Mouse (Mus musculus): ENCODE results near the gene Brd9.

Gene Brd9

DNA sequence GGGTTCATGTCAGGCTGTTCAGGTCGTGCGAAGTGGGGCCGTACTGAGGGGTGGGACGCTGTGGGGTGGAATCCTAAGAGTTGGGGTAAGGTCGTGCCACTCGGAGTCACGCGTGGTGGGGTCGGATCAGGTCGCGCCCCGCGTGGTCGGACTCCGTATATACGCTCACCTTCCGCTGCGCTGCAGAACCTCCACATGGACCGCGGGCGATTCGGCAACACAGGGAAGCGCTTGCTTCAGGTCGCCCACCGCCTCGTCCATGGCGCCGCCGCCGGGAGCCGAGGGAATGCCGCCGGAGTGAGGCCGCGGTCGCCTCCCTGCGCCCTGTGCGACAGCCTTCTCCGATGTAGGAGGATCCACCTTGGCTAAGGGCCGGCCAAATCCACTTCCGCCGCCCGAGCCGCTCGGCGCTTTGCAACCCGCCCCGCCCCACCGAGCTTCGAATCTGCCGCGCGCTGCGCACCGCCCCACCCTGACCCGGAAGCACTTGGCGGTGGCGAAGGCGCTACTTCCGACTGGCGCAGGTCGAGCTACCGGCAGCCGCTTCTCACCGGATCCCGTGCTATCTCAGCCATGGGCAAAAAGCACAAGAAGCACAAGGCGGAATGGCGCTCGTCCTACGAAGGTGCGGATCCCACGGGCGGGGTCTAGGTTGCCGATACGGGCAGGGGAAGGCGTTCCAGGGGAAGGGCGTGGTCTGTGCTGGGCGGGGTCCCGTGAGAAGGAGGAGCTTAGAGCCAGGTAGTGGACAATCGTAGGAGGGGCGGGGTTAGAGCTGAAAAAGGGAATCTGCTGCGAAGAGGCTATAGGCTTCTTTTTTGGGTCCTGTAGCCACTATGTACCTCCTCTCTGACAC, at the start of gene Brd9, which contains the start of gene Trip13:
Gene Brd9, plus strand, starts transcription at position 491 of the 856 bp plus-strand sequence.
Gene Trip13, minus strand, starts transcription at position 464 of the 856 bp plus-strand sequence.
- peak; percentile 91 to 96 for DNase-seq (ENCODE audit: low spot score in 2 of 2)

- no peak for DNase-seq (ENCODE audit: low spot score in 2 of 2)
Measured at GRCm38 (mm10) chr13:73892493-73893178, 45.0 kb upstream of the Brd9 start.

- DNase-seq (ENCODE audit: low spot score in 2 of 2), result no peak
Measured at GRCm38 (mm10) chr13:73897561-73897960, 40.0 kb upstream of the Brd9 start.

DNA sequence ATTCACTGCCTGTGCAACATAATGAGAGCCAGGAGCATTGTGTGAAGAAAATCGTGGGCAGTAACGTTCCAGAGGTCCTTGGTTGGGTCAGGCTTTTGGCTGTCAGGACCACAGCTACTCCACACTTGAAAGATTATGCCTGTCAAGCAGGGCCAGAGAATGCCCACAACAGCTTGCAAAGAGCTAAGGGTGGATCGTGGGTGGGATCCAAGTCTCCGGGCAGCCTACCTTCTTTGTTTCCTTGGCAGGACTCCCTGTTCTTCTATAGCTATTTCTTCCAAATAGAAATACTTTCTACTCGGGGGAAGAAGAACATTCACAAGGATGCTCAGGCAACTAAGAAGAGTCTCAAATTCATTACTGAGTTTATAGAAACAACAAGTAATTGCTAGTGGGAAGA, 30.5 kb upstream of the Brd9 start:
- no peak for DNase-seq (ENCODE audit: low spot score in 2 of 2)

- no peak for DNase-seq (ENCODE audit: low spot score in 2 of 2)
Measured at GRCm38 (mm10) chr13:73907683-73908412, 29.8 kb upstream of the Brd9 start.

- DNase-seq (ENCODE audit: low spot score in 2 of 2), result no peak
Measured at GRCm38 (mm10) chr13:73913066-73913465, 24.5 kb upstream of the Brd9 start.

- no peak for DNase-seq (ENCODE audit: low spot score in 2 of 2)
Measured at GRCm38 (mm10) chr13:73932201-73932600, 5.4 kb upstream of the Brd9 start.

DNA sequence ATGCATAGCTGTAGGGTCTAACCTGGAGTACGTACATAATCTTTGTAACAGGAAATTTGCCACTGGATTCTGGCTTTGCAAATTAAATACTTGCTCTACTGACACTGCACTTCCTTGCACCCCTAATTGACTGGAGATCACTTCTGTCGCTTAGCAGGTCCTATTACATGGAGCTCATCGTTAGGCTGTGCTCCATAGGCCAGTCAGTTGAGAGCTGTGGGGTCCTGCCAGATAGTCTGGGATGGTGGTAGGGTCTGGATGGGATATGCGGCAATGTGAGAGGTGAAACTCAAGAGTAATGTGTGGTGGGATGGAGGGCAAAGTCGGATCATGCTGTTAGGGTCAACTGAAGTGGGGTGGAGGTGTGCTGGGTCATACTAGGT, 682 bp upstream of the Brd9 start:
- no peak for DNase-seq (ENCODE audit: low spot score in 2 of 2)

GRCm38 (mm10) chr13:73938177-73938560, 558 bp downstream of the Brd9 start:
- DNase-seq (ENCODE audit: low spot score in 2 of 2), result no peak

DNA sequence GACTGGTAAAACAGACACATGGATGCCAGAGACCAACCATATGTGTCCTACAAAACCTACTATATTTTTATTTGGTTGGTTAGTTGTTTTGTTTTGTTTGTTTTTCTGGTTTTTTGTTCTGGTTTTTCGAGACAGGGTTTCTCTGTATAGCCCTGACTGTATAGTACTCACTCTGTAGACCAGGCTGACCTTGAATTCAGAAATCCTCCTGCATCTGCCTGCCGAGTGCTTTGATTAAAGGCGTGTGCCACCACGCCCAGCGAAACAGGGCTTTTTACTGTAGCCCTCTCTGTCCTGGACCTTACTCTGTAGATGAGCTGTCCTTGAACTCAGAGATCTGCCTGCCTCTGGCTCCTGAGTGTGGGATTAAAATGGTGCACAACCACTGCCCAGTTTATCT, 1.5 kb downstream of the Brd9 start:
- DNase-seq (ENCODE audit: low spot score in 2 of 2), result no peak

DNA sequence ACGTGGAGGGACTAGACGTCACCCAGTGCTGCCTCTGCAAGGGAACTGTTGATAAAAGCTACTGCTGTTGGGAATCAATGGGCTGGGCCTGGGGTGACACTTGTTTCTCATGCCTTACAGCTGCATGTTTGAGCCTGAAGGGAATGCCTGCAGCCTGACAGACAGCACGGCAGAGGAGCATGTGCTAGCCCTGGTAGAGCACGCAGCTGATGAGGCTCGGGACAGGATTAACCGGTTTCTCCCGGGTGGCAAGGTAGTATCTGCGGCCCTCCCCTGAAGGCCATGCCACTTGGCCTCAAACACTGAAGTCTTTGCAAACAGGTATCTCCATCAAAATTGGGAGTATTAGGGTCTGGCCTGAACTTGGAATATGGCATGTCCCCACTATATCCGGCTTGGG, 7.0 kb downstream of the Brd9 start:
- no peak for DNase-seq (ENCODE audit: low spot score in 2 of 2)

- no peak for DNase-seq (ENCODE audit: low spot score in 2 of 2)
Measured at GRCm38 (mm10) chr13:73953551-73954130, 16.0 kb downstream of the Brd9 start.

GRCm38 (mm10) chr13:73954666-73955065, 17.1 kb downstream of the Brd9 start:
- DNase-seq (ENCODE audit: low spot score in 2 of 2), result no peak

- DNase-seq (ENCODE audit: low spot score in 2 of 2), result no peak
Measured at GRCm38 (mm10) chr13:73955531-73955930, 17.9 kb downstream of the Brd9 start.

DNA sequence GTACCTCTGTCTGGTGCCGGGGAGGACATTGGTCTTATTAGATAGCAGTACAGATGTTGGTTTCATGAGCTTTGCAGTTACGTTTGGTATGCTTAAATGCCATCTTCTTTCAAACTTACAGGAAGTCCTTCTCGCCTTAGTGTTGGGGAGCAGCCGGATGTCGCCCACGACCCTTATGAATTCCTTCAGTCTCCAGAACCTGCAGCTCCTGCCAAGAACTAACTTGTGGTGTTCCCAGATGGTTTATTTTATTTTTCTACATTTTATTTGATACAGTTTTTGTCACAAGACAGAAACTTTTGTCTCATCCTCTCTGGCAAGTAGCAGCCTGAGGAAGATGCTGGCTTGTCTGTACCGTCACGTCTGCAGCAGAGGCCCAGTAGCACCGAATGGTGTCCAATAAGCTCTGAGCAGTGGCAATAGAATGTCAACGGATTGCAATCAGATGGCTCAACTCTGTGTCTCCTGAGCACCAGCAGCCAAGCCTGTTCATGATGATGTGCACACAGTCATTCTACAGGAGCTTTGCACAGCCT, 22.6 kb downstream of the Brd9 start:
- DNase-seq (ENCODE audit: low spot score in 2 of 2), result no peak

DNA sequence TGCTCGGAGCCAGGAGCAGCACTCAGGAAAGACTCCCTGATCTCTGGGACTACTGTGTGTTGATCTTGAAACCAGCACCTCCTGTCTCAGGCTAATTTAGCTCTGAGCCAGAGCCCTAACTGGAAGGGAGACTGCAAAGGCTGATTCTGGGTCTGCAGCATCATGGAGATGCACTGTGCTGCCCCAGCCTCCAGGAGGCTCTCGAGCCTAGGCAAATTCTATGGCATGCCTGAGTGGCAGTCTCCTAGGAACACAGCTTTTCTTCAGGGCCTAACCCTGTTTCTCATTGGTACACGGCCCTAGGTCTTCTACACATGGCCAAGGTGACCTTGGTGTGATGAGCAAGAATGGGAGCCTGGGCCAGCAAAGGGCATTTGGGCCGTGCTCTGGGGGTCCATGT, 23.6 kb downstream of the Brd9 start:
- no peak for DNase-seq (ENCODE audit: low spot score in 2 of 2)

- no peak for DNase-seq (ENCODE audit: low spot score in 2 of 2)
Measured at GRCm38 (mm10) chr13:73963551-73963950, 25.9 kb downstream of the Brd9 start, which contains the start of gene Zdhhc11. Gene Zdhhc11 (plus strand): TSS chr13:73963851.

GRCm38 (mm10) chr13:73970545-73971448, 33.2 kb downstream of the Brd9 start:
- DNase-seq (ENCODE audit: low spot score in 2 of 2), result peak; percentile 70 to 73

GRCm38 (mm10) chr13:73974523-73974922, 36.9 kb downstream of the Brd9 start:
- no peak for DNase-seq (ENCODE audit: low spot score in 2 of 2)

- no peak for DNase-seq (ENCODE audit: low spot score in 2 of 2)
Measured at GRCm38 (mm10) chr13:73976935-73977334, 39.3 kb downstream of the Brd9 start.

DNA sequence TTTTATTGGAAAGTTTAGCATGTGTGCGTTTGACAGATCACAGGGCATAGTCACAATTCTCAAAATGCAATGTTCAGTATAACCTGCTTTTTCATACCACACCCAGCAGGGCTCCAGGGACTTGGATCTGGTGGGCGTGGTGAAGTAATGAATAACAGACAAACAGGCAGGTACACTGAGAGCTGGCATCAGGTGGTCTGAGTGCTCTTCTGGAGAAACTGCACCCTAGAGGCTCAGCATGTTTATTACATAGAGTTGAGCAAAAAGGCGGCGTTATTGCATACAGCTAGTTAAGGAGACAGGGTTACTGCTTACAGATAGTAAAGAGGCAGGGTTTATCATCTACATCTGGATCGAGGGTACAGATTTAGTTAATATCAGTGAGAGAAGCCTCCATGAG, 52.7 kb downstream of the Brd9 start:
- no peak for DNase-seq (ENCODE audit: low spot score in 2 of 2)
